Mouse (Mus musculus): Measurements from ENCODE around the gene Kidins220. TPM values are rescaled to one million over a fixed set of nuclear protein-coding genes. Genes with fewer than 3 reads are reported as not detected.

The Kidins220 gene
- polyA plus RNA-seq, 1 experiment from 2014 or later, result 46.7 TPM

DNA sequence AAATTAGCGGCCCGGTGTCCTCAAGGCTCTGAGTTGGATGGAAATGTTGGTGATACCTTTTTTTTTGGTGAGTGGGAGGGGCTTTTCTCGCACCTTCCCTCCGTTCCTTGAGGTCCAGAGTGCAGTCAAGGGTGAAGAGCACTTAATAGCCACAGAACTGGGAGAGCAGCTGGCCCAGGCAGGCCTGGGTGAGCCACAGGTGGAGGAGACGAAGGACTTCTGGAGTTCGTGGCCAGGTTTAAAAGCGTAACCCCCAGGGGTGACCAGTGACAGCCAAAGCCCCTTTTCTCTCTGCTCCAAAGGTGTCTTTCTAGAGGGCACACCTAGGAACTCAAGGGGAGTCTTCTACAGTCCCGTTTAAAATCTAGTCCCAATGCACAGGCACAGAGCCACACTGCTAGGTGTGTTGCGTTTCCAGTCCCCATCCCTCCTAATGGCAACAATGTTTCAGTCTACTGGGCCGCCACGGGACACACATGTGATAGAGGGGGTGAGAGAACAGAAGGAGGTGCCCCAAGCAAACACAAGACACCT is 118.6 kb downstream of the Kidins220 start:
- H3K9me3 ChIP-seq (replicated peaks), result no peaks in the 10 kb centered on the region
- H3K36me3 ChIP-seq, result 0 out of 2 replicates have a peak, but pooled peaks cover 2% of the 10 kb centered on the region
- H3K4me2 ChIP-seq, result peak overlapping the region; percentile 68
- peak overlapping the region; percentile 79 for H3K27ac ChIP-seq (ENCODE audit: poor library complexity, severe bottlenecking)
- H3K27me3 ChIP-seq (replicated peaks), result no peaks in the 10 kb centered on the region
- peak overlapping the region; percentile 83 for H3K9ac ChIP-seq
- peaks cover 49% of the 10 kb centered on the region for H3K4me1 ChIP-seq (replicated peaks)
- no peak for ATAC-seq (ENCODE audit: insufficient number of reproducible peaks, low FRiP score)
- peak overlapping the region; percentile 58 for H3K4me3 ChIP-seq
- WGBS, result 14% methylated on average over 11 of the region's 11 CpGs

DNA sequence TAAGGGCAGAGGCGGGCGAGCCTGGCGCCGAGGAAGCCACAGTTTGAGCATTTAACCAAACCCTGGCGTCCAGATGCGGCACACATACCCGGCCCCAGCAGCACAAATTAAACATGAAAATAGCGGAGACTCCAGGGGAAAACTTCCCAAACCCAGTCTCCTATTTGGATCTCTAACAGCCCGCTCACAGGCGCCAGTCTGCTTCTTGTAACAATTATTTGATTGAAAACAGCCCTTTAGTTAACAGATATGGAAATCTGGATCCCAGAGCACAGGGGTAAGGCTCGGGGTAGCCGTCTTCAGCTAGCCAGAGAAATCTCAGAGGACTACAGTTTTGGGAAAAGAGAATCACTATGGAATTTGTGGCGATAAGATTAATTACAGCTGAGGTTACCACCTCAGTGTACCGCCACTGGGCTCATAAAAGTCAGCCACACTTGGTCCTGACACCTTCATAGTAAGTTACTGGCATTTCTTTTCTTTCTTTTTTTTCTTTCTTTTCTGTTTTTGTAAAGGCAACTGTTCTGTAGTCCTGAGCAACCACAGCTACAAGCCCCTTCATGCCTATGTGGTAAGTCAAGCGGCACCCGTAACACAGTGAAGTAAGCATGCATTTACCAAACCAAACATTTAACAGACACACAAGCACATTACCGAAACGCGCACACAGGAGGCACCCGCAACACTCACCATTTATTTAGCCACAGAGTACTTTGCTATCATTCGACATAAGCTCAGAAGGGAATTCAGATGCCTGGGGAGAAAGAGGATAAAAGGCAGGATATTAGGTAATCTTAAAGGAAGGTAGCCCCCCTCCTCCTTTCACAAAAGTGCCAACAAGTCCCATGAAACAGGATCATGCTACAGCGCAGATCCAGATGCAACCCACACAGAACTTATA is 120.1 kb downstream of the Kidins220 start:
- H3K9me3 ChIP-seq (replicated peaks), result no peaks in the 10 kb centered on the region
- peak overlapping the region; percentile 92 for H3K9ac ChIP-seq
- H3K4me3 ChIP-seq, result peak overlapping the region; percentile 93
- under 1% methylated on average over 22 of the region's 22 CpGs for WGBS
- peak overlapping the region; percentile 95 for H3K27ac ChIP-seq (ENCODE audit: poor library complexity, severe bottlenecking)
- no peak for ATAC-seq (ENCODE audit: insufficient number of reproducible peaks, low FRiP score)
- H3K36me3 ChIP-seq, result 0 out of 2 replicates have a peak, but pooled peaks cover 2% of the 10 kb centered on the region
- H3K4me2 ChIP-seq, result peak overlapping the region; percentile 86
- H3K27me3 ChIP-seq (replicated peaks), result no peaks in the 10 kb centered on the region
- H3K4me1 ChIP-seq (replicated peaks), result peaks cover 40% of the 10 kb centered on the region

DNA sequence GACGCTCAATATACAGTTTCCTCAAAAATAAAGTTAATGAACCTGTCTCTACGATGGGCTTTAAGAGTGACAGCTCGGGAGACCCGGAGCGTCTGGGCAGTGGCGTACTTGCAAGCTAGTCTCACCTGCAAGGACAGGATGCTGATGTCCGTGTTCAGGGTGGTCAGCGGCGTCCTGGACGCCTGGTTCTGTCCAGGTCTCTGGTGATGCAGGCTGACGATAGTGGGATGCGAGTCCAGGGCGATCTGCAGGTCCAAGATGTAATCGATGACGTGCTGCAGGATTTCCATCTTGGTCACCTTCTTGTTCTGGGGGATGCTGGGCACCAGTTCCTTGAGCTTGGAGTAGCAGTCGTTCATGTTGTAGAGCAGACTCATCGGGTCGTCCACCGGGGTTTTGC is 120.8 kb downstream of the Kidins220 start:
- ATAC-seq (ENCODE audit: insufficient number of reproducible peaks, low FRiP score), result no peak
- H3K27me3 ChIP-seq (replicated peaks), result no peaks in the 10 kb centered on the region
- H3K4me1 ChIP-seq (replicated peaks), result peaks cover 34% of the 10 kb centered on the region
- H3K4me2 ChIP-seq, result peak overlapping the region; percentile 86
- peak overlapping the region; percentile 92 for H3K9ac ChIP-seq
- peak overlapping the region; percentile 95 for H3K27ac ChIP-seq (ENCODE audit: poor library complexity, severe bottlenecking)
- H3K9me3 ChIP-seq (replicated peaks), result no peaks in the 10 kb centered on the region
- H3K36me3 ChIP-seq, result 0 out of 2 replicates have a peak, but pooled peaks cover 2% of the 10 kb centered on the region
- WGBS, result under 1% methylated on average over 19 of the region's 19 CpGs
- peak overlapping the region; percentile 93 for H3K4me3 ChIP-seq

DNA sequence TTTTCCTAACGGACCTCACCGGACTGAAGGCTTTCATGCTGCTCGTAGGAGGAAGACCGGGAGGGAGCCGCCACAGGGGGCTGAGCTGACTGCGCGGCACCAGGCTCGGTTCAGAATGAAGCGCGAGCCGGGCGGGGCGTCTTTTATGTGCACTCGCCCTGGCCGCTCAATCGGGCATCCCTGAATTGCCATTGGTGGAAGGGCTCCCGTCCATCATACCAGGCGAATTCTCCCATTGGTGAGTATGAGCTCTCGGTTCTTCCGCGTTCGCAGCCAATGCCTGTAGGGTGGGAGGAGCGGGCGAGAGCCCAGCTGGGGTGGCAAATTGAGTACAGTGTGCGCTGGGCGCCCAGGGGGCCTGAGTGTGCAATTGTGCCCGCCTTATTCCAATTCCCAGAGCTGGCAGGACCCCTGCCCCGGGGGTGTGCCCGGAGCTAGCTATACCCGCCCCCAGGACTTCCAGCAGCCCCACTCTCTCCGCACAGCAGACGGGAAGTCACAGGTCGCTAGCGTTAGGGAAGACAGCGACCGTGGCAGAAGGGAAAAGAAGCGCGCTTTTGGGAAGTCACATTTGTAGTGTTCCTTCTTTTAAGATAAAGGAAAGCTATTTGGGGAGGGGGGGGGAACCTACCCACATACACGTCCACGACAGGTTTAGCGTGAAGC is 121.4 kb downstream of the Kidins220 start:
- Histone ChIP-seq H3K36me3 (0 out of 2 replicates have a peak, but pooled peaks cover 2% of the 10 kb centered on the region), H3K27ac (ENCODE audit: poor library complexity, severe bottlenecking) (peak overlapping the region; percentile 97), H3K4me1 (replicated peaks) (peaks cover 31% of the 10 kb centered on the region), H3K27me3 (replicated peaks) (no peaks in the 10 kb centered on the region), H3K9ac (peak overlapping the region; percentile 92), H3K4me3 (peak overlapping the region; percentile 93), H3K4me2 (peak overlapping the region; percentile 86), H3K9me3 (replicated peaks) (no peaks in the 10 kb centered on the region)
- ATAC-seq (ENCODE audit: insufficient number of reproducible peaks, low FRiP score), result peak; percentile 86
- under 1% methylated on average over 41 of the region's 41 CpGs for WGBS

DNA sequence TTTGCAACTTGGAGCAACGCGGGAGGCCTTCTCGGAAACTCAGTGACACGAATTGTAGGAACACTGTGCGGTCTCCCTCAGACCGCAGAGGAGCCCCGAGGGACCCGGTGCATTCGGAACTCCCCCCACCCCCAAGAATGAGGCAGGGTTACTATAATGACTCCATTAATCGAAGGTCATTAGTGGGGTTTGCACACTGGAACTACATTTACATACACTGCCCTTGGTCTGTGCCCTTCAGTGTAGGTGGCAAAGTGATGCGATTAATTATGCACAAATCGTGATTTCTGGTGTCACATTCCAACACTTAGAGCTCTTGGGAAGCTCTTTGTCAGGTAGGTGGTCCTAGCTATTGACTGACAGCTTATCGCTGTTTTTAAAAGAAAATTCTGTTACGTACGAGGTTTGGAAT is 121.9 kb downstream of the Kidins220 start:
- H3K4me2 ChIP-seq, result peak overlapping the region; percentile 86
- peak overlapping the region; percentile 76 for H3K9ac ChIP-seq
- H3K36me3 ChIP-seq, result 0 out of 2 replicates have a peak, but pooled peaks cover 2% of the 10 kb centered on the region
- ATAC-seq (ENCODE audit: insufficient number of reproducible peaks, low FRiP score), result no peak
- WGBS, result under 1% methylated on average over 15 of the region's 15 CpGs
- peak overlapping the region; percentile 97 for H3K27ac ChIP-seq (ENCODE audit: poor library complexity, severe bottlenecking)
- peaks cover 32% of the 10 kb centered on the region for H3K4me1 ChIP-seq (replicated peaks)
- H3K4me3 ChIP-seq, result peak overlapping the region; percentile 93
- no peaks in the 10 kb centered on the region for H3K9me3 ChIP-seq (replicated peaks)
- no peaks in the 10 kb centered on the region for H3K27me3 ChIP-seq (replicated peaks)

DNA sequence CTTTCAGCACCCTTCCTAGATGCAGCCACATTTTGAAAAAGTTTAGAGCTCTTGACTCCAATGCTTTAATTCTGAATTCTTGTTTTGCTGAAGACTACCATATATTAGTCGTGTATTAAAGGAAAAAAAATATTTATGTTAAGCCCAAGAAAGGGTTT is 122.2 kb downstream of the Kidins220 start, which contains the start of gene Id2:
TSS of gene Id2 (minus strand) at position 89 of the 158 bp plus-strand sequence.
- 3% methylated on average over 1 of the region's 1 CpGs for WGBS
- Histone ChIP-seq H3K4me2 (peak within 1 kb of the TSS; percentile 86), H3K27ac (ENCODE audit: poor library complexity, severe bottlenecking) (peak within 1 kb of the TSS; percentile 97), H3K36me3 (0 out of 2 replicates have a peak, but pooled peaks cover 2% of the 10 kb centered on the region), H3K9ac (peak within 1 kb of the TSS; percentile 86), H3K4me3 (peak within 1 kb of the TSS; percentile 93), H3K9me3 (replicated peaks) (no peaks in the 10 kb centered on the region), H3K27me3 (replicated peaks) (no peaks in the 10 kb centered on the region), H3K4me1 (replicated peaks) (peaks cover 32% of the 10 kb centered on the region)
- ATAC-seq (ENCODE audit: insufficient number of reproducible peaks, low FRiP score), result no peak

DNA sequence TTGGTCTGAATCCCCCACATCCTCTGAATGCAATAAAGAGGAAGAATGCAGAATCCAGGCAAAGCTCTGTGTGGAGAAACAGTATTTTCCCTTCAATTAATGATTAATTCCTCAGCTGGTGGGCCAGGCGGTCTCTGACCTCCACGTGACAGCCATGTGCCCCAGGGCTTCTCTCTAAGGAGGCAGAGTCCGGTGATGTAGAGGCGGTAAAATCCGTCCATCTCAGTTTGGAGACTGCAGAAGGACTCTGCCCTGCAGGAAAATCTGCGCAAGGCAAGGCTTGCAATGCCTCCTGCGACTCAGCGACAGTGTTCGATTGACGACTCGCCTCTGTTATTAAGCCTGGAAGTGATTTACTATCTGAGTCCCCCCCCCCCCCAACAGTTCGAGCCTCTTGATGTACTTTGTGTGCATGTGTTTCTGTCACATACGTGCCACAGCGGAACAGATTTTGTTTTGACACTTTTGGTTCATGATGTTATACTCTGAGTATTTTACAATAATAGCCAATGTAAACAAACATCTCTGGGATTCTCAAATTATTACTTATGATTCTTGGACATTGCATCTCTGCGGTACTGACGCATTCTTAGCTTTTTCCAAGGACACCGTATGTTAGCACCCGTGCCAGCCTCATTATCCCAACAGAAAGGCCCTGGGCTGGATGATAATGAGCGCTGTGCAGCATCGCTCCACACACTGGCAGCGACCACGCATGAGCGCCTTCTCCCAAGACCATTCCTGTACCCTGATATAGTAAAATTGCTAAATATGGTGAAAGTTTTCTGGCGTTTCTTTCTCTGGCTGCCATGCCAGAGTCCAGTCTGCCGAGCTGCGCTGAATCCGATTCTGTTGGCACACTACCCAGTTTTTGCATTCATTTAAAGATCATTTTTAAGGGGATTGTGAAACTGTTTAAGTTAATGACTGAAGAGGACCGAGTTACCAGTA is 122.8 kb downstream of the Kidins220 start:
- WGBS, result 6% methylated on average over 28 of the region's 28 CpGs
- Histone ChIP-seq H3K27me3 (replicated peaks) (no peaks in the 10 kb centered on the region), H3K9ac (peak overlapping the region; percentile 86), H3K9me3 (replicated peaks) (no peaks in the 10 kb centered on the region), H3K4me3 (peak overlapping the region; percentile 93), H3K4me1 (replicated peaks) (peaks cover 31% of the 10 kb centered on the region), H3K36me3 (0 out of 2 replicates have a peak, but pooled peaks cover 2% of the 10 kb centered on the region), H3K27ac (ENCODE audit: poor library complexity, severe bottlenecking) (peak overlapping the region; percentile 97), H3K4me2 (peak overlapping the region; percentile 86)
- ATAC-seq (ENCODE audit: insufficient number of reproducible peaks, low FRiP score), result no peak

DNA sequence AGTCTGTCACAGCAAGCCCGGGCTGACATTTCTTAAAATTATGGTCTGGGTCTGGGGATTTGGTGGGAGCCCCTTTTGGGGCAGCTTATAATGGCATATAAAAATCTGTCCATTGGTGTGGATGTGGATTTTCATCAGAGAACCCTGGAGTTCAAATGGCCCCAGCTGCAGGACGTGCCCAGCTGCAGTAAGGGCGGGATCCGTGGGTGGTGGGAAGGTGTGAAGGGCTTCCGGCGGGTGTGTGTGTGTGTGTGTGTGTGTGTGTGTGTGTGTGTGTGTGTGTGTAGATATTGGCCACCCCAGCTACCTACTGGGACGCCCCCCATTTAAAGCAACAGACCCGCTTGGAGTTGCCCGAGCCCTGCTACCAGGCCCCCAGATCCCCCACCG is 123.4 kb downstream of the Kidins220 start:
- peaks cover 24% of the 10 kb centered on the region for H3K4me1 ChIP-seq (replicated peaks)
- WGBS, result 2% methylated on average over 10 of the region's 10 CpGs
- no peaks in the 10 kb centered on the region for H3K27me3 ChIP-seq (replicated peaks)
- peak overlapping the region; percentile 93 for H3K4me3 ChIP-seq
- peak overlapping the region; percentile 97 for H3K27ac ChIP-seq (ENCODE audit: poor library complexity, severe bottlenecking)
- H3K9me3 ChIP-seq (replicated peaks), result no peaks in the 10 kb centered on the region
- H3K36me3 ChIP-seq, result 0 out of 2 replicates have a peak, but pooled peaks cover 2% of the 10 kb centered on the region
- peak overlapping the region; percentile 86 for H3K9ac ChIP-seq
- peak overlapping the region; percentile 86 for H3K4me2 ChIP-seq
- ATAC-seq (ENCODE audit: insufficient number of reproducible peaks, low FRiP score), result no peak

DNA sequence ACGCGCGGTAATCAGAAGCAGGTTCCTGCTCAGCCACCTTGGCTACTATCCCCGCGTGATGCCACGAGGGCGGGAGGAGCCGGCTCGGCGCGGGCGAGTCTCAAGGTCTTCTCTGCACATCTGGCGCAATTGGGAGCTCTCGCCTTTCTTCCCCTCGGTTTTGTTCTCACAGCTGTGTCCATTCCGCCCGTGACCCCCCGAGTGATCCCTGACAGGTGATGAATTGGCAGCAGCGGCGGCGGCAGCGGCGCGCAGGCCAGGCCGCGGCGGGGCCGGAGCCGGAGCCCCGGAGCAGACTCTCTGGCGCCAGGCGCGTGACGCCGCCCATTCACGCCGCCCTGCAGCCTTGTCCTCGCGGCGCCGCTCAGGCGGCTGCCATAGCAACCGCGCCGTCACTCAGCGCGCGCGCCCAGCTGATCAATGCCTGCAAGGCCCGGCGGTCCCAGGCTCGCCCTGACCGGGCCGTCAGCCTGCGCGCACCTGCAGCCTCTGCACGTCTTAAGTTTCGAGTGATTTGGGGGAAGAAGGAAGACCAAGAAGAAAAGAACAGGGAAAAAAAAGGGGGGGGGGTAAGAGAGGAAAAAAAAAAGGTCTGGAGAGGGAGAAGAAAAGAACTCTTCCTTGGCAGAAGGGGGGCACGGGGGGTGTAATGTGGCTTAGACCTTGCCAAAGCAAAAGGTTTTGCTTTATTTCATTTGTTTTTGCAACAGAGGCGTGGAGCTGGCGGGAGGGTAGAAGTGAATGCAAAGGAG is 124.0 kb downstream of the Kidins220 start:
- under 1% methylated on average over 61 of the region's 61 CpGs for WGBS
- Histone ChIP-seq H3K27me3 (replicated peaks) (no peaks in the 10 kb centered on the region), H3K4me2 (peak overlapping the region; percentile 86), H3K36me3 (no peaks in the 10 kb centered on the region), H3K4me1 (replicated peaks) (peaks cover 20% of the 10 kb centered on the region), H3K4me3 (peak overlapping the region; percentile 93), H3K27ac (ENCODE audit: poor library complexity, severe bottlenecking) (peak overlapping the region; percentile 97), H3K9me3 (replicated peaks) (no peaks in the 10 kb centered on the region), H3K9ac (peak overlapping the region; percentile 86)
- peak; percentile 79 for ATAC-seq (ENCODE audit: insufficient number of reproducible peaks, low FRiP score)

DNA sequence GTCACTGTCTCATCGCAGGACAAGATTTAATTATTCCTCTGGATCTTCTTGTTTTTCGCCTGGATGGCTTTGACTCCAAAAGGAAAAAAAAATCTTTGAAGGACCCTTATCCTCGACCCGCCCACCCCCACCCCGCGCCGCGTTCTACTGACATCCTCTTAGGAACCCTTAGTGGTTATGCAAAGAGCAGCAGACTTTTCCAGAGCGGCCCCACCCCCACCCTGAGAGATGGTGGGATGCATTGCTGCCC is 124.5 kb downstream of the Kidins220 start:
- peak; percentile 36; the same call in 1 of the 2 replicates for ATAC-seq (ENCODE audit: insufficient number of reproducible peaks, low FRiP score)
- WGBS, result under 1% methylated on average over 9 of the region's 9 CpGs
- Histone ChIP-seq H3K9me3 (replicated peaks) (no peaks in the 10 kb centered on the region), H3K27me3 (replicated peaks) (no peaks in the 10 kb centered on the region), H3K36me3 (no peaks in the 10 kb centered on the region), H3K4me2 (peak overlapping the region; percentile 86), H3K9ac (peak overlapping the region; percentile 86), H3K4me1 (replicated peaks) (peaks cover 20% of the 10 kb centered on the region), H3K4me3 (peak overlapping the region; percentile 93), H3K27ac (ENCODE audit: poor library complexity, severe bottlenecking) (peak overlapping the region; percentile 97)

All from heart, embryonic 12.5 days (tissue).